Mouse (Mus musculus) ES-Bruce4 (cell line): ENCODE results near the gene Lcn12. TPM values are rescaled to one million over a fixed set of nuclear protein-coding genes. Genes with fewer than 3 reads are reported as not detected.

Experiments
- H3K27ac ChIP-seq: 2 replicates; pipeline ENCODE4 v1.5.1; 2012; ENCODE audit warnings: low read length, inconsistent platforms; ENCODE audit not compliant: insufficient read depth
- H3K27me3 ChIP-seq: 2 replicates; pipeline ENCODE4 v1.6.1; 2012; ENCODE audit warnings: mild to moderate bottlenecking, low read length, inconsistent platforms; ENCODE audit not compliant: control insufficient read depth, poor library complexity, insufficient read depth, severe bottlenecking
- H3K36me3 ChIP-seq: 2 replicates; pipeline ENCODE4 v1.6.1; 2012; ENCODE audit warnings: inconsistent platforms, mild to moderate bottlenecking, low read length, moderate library complexity; ENCODE audit not compliant: control insufficient read depth, poor library complexity, insufficient read depth, severe bottlenecking
- H3K4me1 ChIP-seq: one replicate; pipeline ENCODE4 v1.8.1; 2011; ENCODE audit warnings: low read length; ENCODE audit not compliant: control insufficient read depth, insufficient read depth
- H3K4me3 ChIP-seq: 2 replicates; pipeline ENCODE4 v1.5.1; 2011; ENCODE audit warnings: low read depth, mild to moderate bottlenecking, low read length
- H3K9ac ChIP-seq: 2 replicates; pipeline ENCODE4 v1.6.1; 2012; ENCODE audit warnings: low read depth, mild to moderate bottlenecking, inconsistent platforms; ENCODE audit not compliant: poor library complexity, severe bottlenecking
- H3K9me3 ChIP-seq: replicated peaks from 2 replicates; pipeline ENCODE4 v1.6.1; 2012; ENCODE audit warnings: mild to moderate bottlenecking, low read length, inconsistent platforms; ENCODE audit not compliant: control insufficient read depth, poor library complexity, insufficient read depth, severe bottlenecking
- CTCF ChIP-seq: IDR thresholded peaks from one replicate; pipeline ENCODE4 v1.8.1; 2011; ENCODE audit warnings: low read depth, low read length
- EP300 ChIP-seq: IDR thresholded peaks from 2 replicates; pipeline ENCODE4 v1.6.1; 2011; ENCODE audit warnings: low read depth, low read length; ENCODE audit not compliant: insufficient read depth
- POLR2A ChIP-seq: IDR thresholded peaks from one replicate; pipeline ENCODE4 v1.8.1; 2011; ENCODE audit warnings: low read length; ENCODE audit not compliant: insufficient read depth
- polyA plus RNA-seq: library from polyadenylated mRNA; stranded (reverse); fragments of >200 nt; gene quantifications from 2 replicates; pipeline ENCODE4 v1.2.4, GENCODE M21; 2011; ENCODE audit warnings: low read depth; ENCODE audit not compliant: missing spikeins, insufficient read depth, insufficient read length

Gene Lcn12
- polyA plus RNA-seq, 1 experiment, result not detected

DNA sequence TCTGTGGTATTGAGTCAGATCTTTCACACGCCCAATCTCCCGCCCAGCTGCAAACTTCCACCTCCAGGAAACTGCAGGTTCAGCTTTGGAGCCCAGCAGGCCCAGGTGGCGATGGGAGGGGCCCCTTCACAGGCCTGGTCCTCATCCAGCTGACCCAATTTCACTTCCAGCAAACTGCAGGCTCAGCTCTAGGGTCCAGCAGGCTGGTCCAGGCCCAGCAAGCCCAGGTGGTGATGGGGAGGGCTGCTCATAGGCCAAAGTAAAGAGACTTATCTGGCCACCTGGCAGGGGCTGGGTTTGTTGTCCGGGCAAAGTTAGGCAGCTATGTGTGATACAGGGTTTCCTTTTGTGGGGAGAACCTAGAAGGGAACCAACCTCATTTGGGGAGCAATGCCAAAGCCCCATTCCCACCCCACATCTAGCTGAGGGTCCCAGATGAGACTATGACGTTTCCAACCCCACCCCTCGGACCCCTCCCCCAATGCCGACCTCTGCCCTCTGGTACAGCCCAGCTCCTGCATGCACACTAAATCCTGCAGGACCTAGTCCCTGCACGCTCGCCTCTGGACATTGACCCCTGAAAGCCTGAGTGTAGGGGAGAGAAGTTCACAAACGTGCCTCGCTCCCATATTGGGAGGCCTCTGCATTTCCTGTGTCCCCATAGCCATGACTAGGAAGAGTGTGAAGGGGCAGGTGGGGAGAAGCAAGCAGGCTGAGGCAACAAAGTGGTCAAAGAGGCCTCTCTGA is 8.6 kb downstream of the Lcn12 start:
- no peak for TF ChIP-seq POLR2A
- no peak for TF ChIP-seq CTCF
- TF ChIP-seq EP300, result no peak
- no peaks in the 10 kb centered on the region for H3K27me3 ChIP-seq

GRCm38 (mm10) chr2:25482969-25483368 is 10.7 kb downstream of the Lcn12 start:
- H3K9me3 ChIP-seq, result no peaks in the 10 kb centered on the region
- H3K27me3 ChIP-seq, result no peaks in the 10 kb centered on the region
- TF ChIP-seq EP300 (no peak), CTCF (peak; percentile 72), POLR2A (no peak)

More for the DNA sequence above, 8.6 kb downstream of the Lcn12 start:
- H3K9ac ChIP-seq, result no peak overlapping the region
- H3K9me3 ChIP-seq, result no peaks in the 10 kb centered on the region
- H3K27ac ChIP-seq, result no peak overlapping the region
- H3K4me3 ChIP-seq, result no peak overlapping the region
- H3K4me1 ChIP-seq, result no peaks in the 10 kb centered on the region
- no peaks in the 10 kb centered on the region for H3K36me3 ChIP-seq

DNA sequence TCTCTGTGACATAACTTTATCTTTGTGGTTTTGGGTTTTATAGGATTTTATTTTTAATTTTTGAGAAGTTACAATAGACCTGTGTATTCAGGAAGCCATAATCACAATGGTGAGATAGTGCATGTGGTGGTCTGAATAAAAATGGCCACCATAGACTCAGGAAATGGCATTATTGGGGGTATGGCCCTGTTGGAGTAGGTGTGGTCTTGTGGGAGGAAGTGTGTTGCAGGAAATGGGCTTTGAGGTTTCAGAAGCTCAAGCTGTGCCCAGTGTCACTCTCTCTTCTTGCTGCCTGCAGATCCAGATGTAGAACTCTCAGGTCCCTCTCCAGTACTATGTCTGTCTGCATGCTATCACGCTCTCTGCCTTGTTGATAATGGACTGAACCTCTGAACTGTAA is 13.2 kb downstream of the Lcn12 start:
- H3K27ac ChIP-seq, result no peak overlapping the region
- no peaks in the 10 kb centered on the region for H3K4me1 ChIP-seq
- H3K36me3 ChIP-seq, result no peaks in the 10 kb centered on the region
- H3K9me3 ChIP-seq, result no peaks in the 10 kb centered on the region
- TF ChIP-seq EP300 (no peak), POLR2A (no peak), CTCF (no peak)
- H3K4me3 ChIP-seq, result no peak overlapping the region
- no peaks in the 10 kb centered on the region for H3K27me3 ChIP-seq
- H3K9ac ChIP-seq, result no peak overlapping the region

More at GRCm38 (mm10) chr2:25482969-25483368, 10.7 kb downstream of the Lcn12 start:
- H3K4me3 ChIP-seq, result no peak overlapping the region
- H3K9ac ChIP-seq, result no peak overlapping the region
- no peaks in the 10 kb centered on the region for H3K36me3 ChIP-seq
- H3K27ac ChIP-seq, result no peak overlapping the region
- H3K4me1 ChIP-seq, result no peaks in the 10 kb centered on the region

- H3K27ac ChIP-seq, result no peak overlapping the region
- H3K4me3 ChIP-seq, result no peak overlapping the region
- H3K4me1 ChIP-seq, result no peaks in the 10 kb centered on the region
- no peaks in the 10 kb centered on the region for H3K36me3 ChIP-seq
- H3K9me3 ChIP-seq, result no peaks in the 10 kb centered on the region
- H3K27me3 ChIP-seq, result no peaks in the 10 kb centered on the region
- H3K9ac ChIP-seq, result no peak overlapping the region
- TF ChIP-seq CTCF (no peak), EP300 (no peak), POLR2A (no peak)
Measured at GRCm38 (mm10) chr2:25479551-25480311, 14.0 kb downstream of the Lcn12 start.

GRCm38 (mm10) chr2:25477967-25478675 is 15.6 kb downstream of the Lcn12 start:
- no peak for TF ChIP-seq POLR2A
- no peak for TF ChIP-seq EP300
- TF ChIP-seq CTCF, result no peak
- no peak overlapping the region for H3K9ac ChIP-seq
- no peaks in the 10 kb centered on the region for H3K9me3 ChIP-seq
- H3K36me3 ChIP-seq, result no peaks in the 10 kb centered on the region
- H3K4me3 ChIP-seq, result no peak overlapping the region
- H3K27me3 ChIP-seq, result no peaks in the 10 kb centered on the region
- no peak overlapping the region for H3K27ac ChIP-seq
- H3K4me1 ChIP-seq, result no peaks in the 10 kb centered on the region

DNA sequence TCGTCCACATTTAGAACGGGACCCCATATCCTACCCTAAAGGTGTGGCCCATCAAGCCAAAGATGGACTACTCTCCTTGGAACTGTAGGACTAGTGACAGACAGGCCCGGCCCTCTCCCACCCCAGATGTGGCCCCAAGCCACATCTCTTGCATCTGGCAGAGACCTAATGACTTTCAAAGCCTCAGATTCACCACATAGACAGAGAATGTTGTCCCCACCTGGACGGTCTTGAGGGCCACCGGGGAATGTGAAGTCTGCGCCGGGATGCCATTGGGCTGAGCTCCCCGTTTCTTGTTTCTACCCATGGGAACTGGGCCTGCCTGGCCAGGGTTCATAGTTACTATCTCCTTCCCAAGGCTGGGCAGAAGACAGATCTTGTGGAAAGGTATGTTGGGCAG is 16.2 kb downstream of the Lcn12 start:
- H3K36me3 ChIP-seq, result no peaks in the 10 kb centered on the region
- H3K27me3 ChIP-seq, result no peaks in the 10 kb centered on the region
- H3K9ac ChIP-seq, result no peak overlapping the region
- no peak overlapping the region for H3K4me3 ChIP-seq
- TF ChIP-seq CTCF, result no peak
- TF ChIP-seq POLR2A, result no peak
- TF ChIP-seq EP300, result no peak
- no peaks in the 10 kb centered on the region for H3K4me1 ChIP-seq
- no peak overlapping the region for H3K27ac ChIP-seq
- H3K9me3 ChIP-seq, result no peaks in the 10 kb centered on the region
